Mouse (Mus musculus) limb, embryonic 10.5 days (tissue): Measurements from ENCODE around the gene Sez6. TPM values are rescaled to one million over a fixed set of nuclear protein-coding genes. Genes with fewer than 3 reads are reported as not detected.

Experiments used
- polyA plus RNA-seq: library from polyadenylated mRNA; unstranded; fragments of >200 nt; fragmentation: Nextera tagmentation; extraction: Ambion mirVana; gene quantifications from 2 replicates; pipeline ENCODE4 v1.2.1, GENCODE M21; 2016

Sez6 gene
- polyA plus RNA-seq, 1 experiment from 2014 or later: 0.14 TPM

Other genes starting within 250 kb of the Sez6 start
- gene Nufip2, start 244.6 kb upstream of the Sez6 start, polyA plus RNA-seq: 3.7 and 4.0 TPM in 2 replicates
- not detected in 2 replicates for gene Cryba1, start 205.5 kb upstream of the Sez6 start, polyA plus RNA-seq
- gene Myo18a, start 167.6 kb upstream of the Sez6 start, polyA plus RNA-seq: 25.6 and 29.5 TPM in 2 replicates
- 1.1 and 1.4 TPM in 2 replicates for gene Gm10277, start 143.1 kb upstream of the Sez6 start, polyA plus RNA-seq
- 0.34 and 0.48 TPM in 2 replicates for gene Pipox, start 36.7 kb upstream of the Sez6 start, polyA plus RNA-seq
- 21.0 and 23.1 TPM in 2 replicates for gene Phf12, start 52.0 kb downstream of the Sez6 start, polyA plus RNA-seq
- gene Dhrs13, start 101.5 kb downstream of the Sez6 start, polyA plus RNA-seq: 16.1 and 17.5 TPM in 2 replicates
- gene Flot2, start 107.1 kb downstream of the Sez6 start, polyA plus RNA-seq: 58.9 and 64.6 TPM in 2 replicates
- 43.4 and 45.4 TPM in 2 replicates for gene Eral1, start 149.6 kb downstream of the Sez6 start, polyA plus RNA-seq
- 22.7 and 24.2 TPM in 2 replicates for gene Fam222b, start 163.9 kb downstream of the Sez6 start, polyA plus RNA-seq
- gene Traf4, start 234.8 kb downstream of the Sez6 start, polyA plus RNA-seq: 178 and 181 TPM in 2 replicates
- gene Nek8, start 245.9 kb downstream of the Sez6 start, polyA plus RNA-seq: 17.3 and 19.9 TPM in 2 replicates
- 10.0 and 13.1 TPM in 2 replicates for gene Tlcd1, start 245.9 kb downstream of the Sez6 start, polyA plus RNA-seq